Mouse (Mus musculus) thymus, postnatal 14 days (tissue): Measurements from ENCODE around the gene Clstn2.

Experiments
- DNase-seq: peaks from one replicate; pipeline ENCODE4 v3.0.0; 2021

Gene Clstn2

GRCm38 (mm10) chr9:97769331-97769730 is 263.6 kb downstream of the Clstn2 start:
- no peak for DNase-seq

GRCm38 (mm10) chr9:97765251-97765767 is 267.7 kb downstream of the Clstn2 start:
- DNase-seq: no peak

- no peak for DNase-seq
These were observed 269.9 kb downstream of the Clstn2 start for GRCm38 (mm10) chr9:97763048-97763447.

- DNase-seq: no peak
These were observed 277.2 kb downstream of the Clstn2 start for GRCm38 (mm10) chr9:97755599-97756270.

- DNase-seq: no peak
These were observed 279.3 kb downstream of the Clstn2 start for GRCm38 (mm10) chr9:97753715-97754114.

- no peak for DNase-seq
These were observed 286.4 kb downstream of the Clstn2 start for GRCm38 (mm10) chr9:97746574-97746973.

- no peak for DNase-seq
These were observed 305.1 kb downstream of the Clstn2 start for GRCm38 (mm10) chr9:97727715-97728486.

- DNase-seq: no peak
These were observed 315.3 kb downstream of the Clstn2 start for GRCm38 (mm10) chr9:97717728-97718127.

- no peak for DNase-seq
These were observed 316.0 kb downstream of the Clstn2 start for GRCm38 (mm10) chr9:97717005-97717404.

GRCm38 (mm10) chr9:97712888-97713287 is 320.1 kb downstream of the Clstn2 start:
- DNase-seq: no peak

- no peak for DNase-seq
These were observed 329.0 kb downstream of the Clstn2 start for GRCm38 (mm10) chr9:97703901-97704503.

- no peak for DNase-seq
These were observed 330.0 kb downstream of the Clstn2 start for GRCm38 (mm10) chr9:97702989-97703388.

GRCm38 (mm10) chr9:97699983-97700382 is 333.0 kb downstream of the Clstn2 start:
- no peak for DNase-seq

GRCm38 (mm10) chr9:97699020-97699419 is 334.0 kb downstream of the Clstn2 start:
- DNase-seq: no peak

GRCm38 (mm10) chr9:97698071-97698470 is 334.9 kb downstream of the Clstn2 start:
- no peak for DNase-seq

GRCm38 (mm10) chr9:97696655-97697235 is 336.2 kb downstream of the Clstn2 start:
- DNase-seq: no peak

- no peak for DNase-seq
These were observed 337.7 kb downstream of the Clstn2 start for GRCm38 (mm10) chr9:97695278-97695677.

GRCm38 (mm10) chr9:97686826-97687425 is 346.1 kb downstream of the Clstn2 start:
- DNase-seq: no peak

- no peak for DNase-seq
These were observed 347.3 kb downstream of the Clstn2 start for GRCm38 (mm10) chr9:97685664-97686063.

- DNase-seq: no peak
These were observed 353.1 kb downstream of the Clstn2 start for GRCm38 (mm10) chr9:97679878-97680277.

- no peak for DNase-seq
These were observed 353.9 kb downstream of the Clstn2 start for GRCm38 (mm10) chr9:97679106-97679505.

GRCm38 (mm10) chr9:97677075-97677474 is 355.9 kb downstream of the Clstn2 start:
- no peak for DNase-seq

- DNase-seq: no peak
These were observed 360.3 kb downstream of the Clstn2 start for GRCm38 (mm10) chr9:97672681-97673080.
